Mouse (Mus musculus): Measurements from ENCODE around the gene Atxn1.

Atxn1 gene

GRCm38 (mm10) chr13:45866615-45867245 is 98.1 kb downstream of the Atxn1 start:
- DNase-seq (ENCODE audit: low spot score in 2 of 2) = no peak

GRCm38 (mm10) chr13:45865620-45866019 is 99.2 kb downstream of the Atxn1 start:
- no peak for DNase-seq (ENCODE audit: low spot score in 2 of 2)

GRCm38 (mm10) chr13:45863779-45864178 is 101.0 kb downstream of the Atxn1 start:
- DNase-seq (ENCODE audit: low spot score in 2 of 2) = no peak

GRCm38 (mm10) chr13:45861885-45862605 is 102.8 kb downstream of the Atxn1 start:
- no peak for DNase-seq (ENCODE audit: low spot score in 2 of 2)

- no peak for DNase-seq (ENCODE audit: low spot score in 2 of 2)
These were observed 103.7 kb downstream of the Atxn1 start for GRCm38 (mm10) chr13:45861098-45861580.

GRCm38 (mm10) chr13:45859081-45859709 is 105.6 kb downstream of the Atxn1 start:
- no peak for DNase-seq (ENCODE audit: low spot score in 2 of 2)

- no peak for DNase-seq (ENCODE audit: low spot score in 2 of 2)
These were observed 107.4 kb downstream of the Atxn1 start for GRCm38 (mm10) chr13:45857416-45857815.

- DNase-seq (ENCODE audit: low spot score in 2 of 2) = no peak
These were observed 110.3 kb downstream of the Atxn1 start for GRCm38 (mm10) chr13:45854531-45854930.

- DNase-seq (ENCODE audit: low spot score in 2 of 2) = no peak
These were observed 111.1 kb downstream of the Atxn1 start for GRCm38 (mm10) chr13:45853691-45854090.

- DNase-seq (ENCODE audit: low spot score in 2 of 2) = peak; percentile 35 to 51
These were observed 112.5 kb downstream of the Atxn1 start for GRCm38 (mm10) chr13:45852288-45852687.

GRCm38 (mm10) chr13:45851746-45852145 is 113.1 kb downstream of the Atxn1 start:
- DNase-seq (ENCODE audit: low spot score in 2 of 2) = peak; percentile 11 to 33

GRCm38 (mm10) chr13:45851156-45851555 is 113.7 kb downstream of the Atxn1 start:
- no peak for DNase-seq (ENCODE audit: low spot score in 2 of 2)

GRCm38 (mm10) chr13:45850181-45850974 is 114.4 kb downstream of the Atxn1 start:
- DNase-seq (ENCODE audit: low spot score in 2 of 2) = peak; percentile 54 to 61

GRCm38 (mm10) chr13:45849145-45850023 is 115.4 kb downstream of the Atxn1 start:
- no peak for DNase-seq (ENCODE audit: low spot score in 2 of 2)

- DNase-seq (ENCODE audit: low spot score in 2 of 2) = no peak
These were observed 122.2 kb downstream of the Atxn1 start for GRCm38 (mm10) chr13:45842511-45843055.

GRCm38 (mm10) chr13:45839901-45840300 is 124.9 kb downstream of the Atxn1 start:
- peak; percentile 25 for DNase-seq (ENCODE audit: low spot score in 2 of 2)

GRCm38 (mm10) chr13:45837609-45838220 is 127.1 kb downstream of the Atxn1 start:
- no peak for DNase-seq (ENCODE audit: low spot score in 2 of 2)

GRCm38 (mm10) chr13:45836377-45837054 is 128.3 kb downstream of the Atxn1 start:
- no peak for DNase-seq (ENCODE audit: low spot score in 2 of 2)

GRCm38 (mm10) chr13:45834300-45834699 is 130.5 kb downstream of the Atxn1 start:
- DNase-seq (ENCODE audit: low spot score in 2 of 2) = no peak
